Mouse (Mus musculus) lung, postnatal 10 days (tissue): Measurements from ENCODE around the gene Vill.

Source experiments
- DNase-seq: peaks from one replicate; pipeline ENCODE4 v3.0.0; 2021

Vill gene

DNA sequence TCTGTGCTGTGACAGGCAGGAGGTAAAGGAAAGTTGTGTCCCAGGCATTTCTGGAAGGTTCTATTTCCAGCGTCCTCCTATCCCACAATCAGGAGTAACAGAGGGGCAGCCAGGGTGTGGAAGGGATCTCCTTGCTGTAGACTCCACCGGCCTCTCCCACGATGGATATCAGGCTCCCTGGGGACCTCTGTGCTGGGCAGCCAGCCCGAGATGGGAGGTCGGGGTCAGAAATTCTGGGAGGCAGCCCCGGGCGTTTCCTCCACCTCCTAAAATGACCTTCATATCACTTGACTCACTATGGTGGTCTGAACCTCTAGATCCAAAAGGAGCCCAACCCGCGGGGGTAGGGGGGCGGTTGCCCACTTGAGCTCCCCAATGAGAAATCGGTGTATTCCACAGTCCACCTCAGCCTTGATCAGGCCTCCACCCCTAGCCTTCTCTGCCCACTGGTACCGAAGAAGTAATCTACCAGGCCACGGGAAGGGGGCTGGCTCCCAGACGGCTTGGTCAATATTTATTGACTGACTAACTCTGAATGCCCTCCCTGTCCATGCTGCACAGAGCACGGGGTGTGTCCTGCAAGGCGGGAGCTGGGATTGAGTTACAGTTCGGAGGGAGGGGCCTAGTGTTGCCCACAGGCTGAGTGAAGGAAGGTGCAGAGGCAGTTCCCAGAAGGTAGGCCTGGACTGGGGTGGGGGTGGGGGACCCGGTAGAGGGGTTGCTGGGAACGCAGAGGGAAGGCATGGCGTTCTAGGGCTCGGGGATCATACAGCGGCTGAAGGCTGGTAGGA is at the start of gene Vill:
TSS of gene Vill (plus strand) at position 625 of the 791 bp plus-strand sequence.
- peak; percentile 73 for DNase-seq

DNA sequence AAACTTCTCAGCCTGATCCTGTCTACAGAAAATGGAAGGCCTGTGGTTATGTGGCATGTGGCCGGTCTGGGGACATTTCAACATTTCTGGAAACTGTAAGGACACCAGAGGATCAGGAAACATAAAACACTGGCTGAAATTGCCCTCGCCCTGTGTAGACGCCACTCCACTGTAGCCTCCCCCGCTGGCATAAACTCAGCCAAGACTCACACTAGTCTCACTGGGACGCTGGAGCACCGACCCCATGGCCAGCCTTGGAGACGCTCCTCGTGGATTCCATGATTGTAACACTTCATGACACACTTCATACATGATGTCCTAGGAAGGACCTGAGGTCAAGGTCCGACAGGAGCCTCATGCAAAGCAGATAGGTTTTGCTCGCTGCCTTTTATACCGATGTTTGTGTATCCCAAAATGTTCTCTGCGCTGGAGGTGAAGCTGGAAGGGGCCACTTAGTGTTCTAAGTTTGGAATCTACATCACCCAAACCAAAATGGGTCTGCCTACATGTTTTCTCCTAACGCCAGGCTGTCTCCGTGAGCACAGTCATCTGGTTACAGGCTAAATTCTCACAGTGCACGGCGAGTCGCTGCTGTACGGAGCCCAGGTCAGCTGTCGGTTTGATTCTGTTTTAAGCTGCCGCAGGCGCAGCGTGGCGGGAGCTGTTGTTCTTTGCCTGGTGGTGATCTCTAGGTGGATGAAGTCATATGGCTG is 48.4 kb upstream of the Vill start:
- peak; percentile 60 for DNase-seq

DNA sequence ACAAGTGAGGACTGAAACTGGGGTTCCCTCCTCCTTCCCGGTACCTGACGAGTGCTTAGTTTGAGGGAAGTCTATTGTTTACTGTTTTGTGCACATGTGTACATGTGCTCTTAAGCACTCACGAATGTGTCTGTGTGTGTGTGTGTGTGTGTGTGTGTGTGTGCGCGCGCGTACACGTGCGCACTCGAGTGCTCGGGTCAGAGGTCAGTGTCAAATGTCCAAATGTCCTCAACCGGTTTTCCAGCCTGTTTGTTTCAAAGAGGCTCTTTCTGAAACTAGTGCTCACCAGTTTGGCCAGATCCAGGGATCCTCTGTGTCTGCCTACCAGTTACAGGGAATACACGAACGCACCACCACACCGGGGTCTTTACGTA is 47.9 kb upstream of the Vill start:
- DNase-seq = no peak

DNA sequence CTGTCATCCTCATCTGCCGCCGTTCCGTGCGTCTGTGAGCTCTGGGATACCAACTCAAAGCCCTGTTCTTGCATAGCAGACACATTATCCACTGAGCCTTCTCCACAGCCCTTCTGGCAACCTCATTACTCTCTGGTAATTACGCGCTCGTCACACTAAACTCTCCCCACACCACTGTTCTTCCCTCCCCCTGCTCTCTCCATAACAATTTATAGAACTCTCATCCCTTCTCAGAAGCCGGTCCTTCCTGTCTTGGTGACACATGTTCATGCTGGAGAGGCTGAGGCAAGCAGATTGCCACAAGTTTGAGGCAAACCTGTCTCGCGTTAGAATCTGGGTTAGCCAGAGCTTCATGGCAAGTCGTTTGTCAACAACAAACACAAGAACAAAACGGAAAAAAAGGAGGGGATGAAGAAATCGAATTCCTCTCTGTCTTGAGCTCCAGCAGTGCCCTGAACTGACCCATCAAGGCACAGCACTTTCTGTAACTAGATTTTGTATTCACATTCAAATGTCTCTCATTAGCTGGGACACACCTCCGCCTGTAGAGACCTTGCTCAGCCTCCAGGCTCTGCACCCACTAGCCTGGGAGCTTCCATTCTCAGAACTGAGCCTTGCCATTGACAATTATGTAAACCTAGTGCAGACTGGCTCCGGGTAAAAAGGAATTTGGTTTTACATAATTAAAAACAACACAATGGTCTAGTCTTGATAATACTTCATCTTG is 47.1 kb upstream of the Vill start:
- DNase-seq = no peak

DNA sequence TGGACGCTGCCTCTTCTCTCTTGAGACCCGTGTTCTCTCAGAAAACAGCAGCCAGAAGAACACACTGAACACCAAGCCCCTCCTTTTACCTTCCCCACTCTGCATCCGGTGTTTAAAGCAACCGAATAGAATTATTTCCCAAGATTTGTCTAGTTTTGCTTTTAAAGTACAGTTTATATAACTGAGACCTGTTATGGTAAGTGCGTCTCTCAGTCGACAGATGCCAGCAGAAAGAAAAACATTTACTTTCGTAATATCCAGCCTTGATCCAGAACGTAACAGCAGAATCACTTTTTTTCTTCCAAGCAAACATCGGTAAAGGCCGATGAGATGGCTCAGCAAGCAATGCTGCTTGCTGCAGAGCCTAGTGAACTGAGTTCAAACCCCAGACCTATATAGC is 45.3 kb upstream of the Vill start:
- no peak for DNase-seq

DNA sequence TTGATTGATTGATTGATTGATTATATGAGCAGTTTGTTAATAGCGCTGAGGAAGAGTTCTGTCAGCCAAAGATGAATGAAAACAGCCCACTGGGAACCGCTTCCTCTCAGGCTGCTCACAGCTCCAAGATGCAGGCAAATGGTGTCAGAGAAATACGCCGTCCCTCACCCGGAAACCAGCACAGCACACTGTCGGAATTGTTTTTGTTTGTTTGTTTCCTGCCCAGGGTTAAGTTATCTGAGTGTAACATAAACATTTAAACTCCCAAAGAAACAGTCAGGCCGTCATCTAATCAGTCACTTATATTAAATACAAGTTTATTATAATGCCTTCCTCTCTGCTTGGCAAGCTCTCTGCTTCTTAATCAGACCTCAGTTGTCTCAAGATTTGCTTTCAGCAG is 43.7 kb upstream of the Vill start:
- peak; percentile 58 for DNase-seq

DNA sequence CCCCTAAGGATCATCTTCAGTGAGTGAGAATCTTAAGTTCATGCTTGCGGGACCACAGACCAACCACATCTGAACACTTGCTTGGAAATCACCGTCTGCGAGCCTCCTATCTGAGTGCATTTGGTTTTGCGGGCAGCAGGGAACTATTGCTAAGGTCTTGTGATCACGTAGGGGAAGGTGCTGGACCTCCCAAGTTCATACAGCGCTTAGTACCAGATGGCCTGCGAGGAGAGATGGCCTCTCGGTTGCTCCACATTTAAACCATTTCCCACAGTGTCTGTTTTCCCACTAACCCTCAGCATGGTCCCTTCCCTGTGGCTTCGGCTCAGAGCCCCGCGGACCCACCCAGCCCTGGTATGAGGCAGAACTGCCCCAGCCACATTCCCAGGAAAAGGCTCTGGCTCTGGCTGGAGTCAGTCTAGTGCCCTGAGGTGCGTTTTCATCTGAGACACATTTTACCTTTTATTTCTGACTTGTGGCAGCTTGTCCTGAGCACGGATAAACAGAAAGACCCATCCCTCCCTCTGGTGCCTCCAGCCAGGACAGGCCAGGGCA is 42.3 kb upstream of the Vill start:
- peak; percentile 56 for DNase-seq

DNA sequence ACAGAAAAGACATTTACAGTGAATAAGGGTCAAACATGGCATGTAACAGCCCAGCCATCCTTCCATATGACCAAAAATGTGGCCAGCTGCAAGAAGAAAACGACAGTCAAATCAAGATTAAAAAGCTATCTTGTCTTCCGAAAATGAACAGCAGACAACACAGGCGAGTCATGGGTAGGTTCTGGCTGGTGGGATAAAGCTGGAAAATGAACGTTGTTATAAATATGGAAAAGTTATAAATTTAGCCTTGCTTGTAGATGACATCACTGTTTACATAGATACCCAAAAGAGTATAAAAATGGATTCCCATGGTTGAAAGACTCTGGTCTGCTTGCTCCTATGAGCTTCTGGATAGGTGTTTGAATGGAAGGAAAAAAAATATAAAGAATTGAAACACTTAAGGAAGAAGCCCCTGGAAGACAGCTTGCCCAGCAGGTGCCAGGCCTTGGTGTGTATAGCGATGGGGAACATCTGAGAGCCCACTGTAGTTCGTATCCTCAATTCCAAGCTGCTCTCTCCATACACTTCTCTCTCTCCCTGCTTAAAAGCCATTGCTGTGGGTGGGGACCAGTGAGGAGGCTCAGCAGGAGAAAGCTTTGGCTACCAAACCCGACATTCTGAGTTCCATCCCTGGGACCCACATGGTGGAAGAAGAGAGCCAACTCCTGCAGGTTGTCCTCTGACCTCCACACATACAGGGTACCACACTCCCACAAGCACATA is 35.6 kb upstream of the Vill start:
- no peak for DNase-seq

DNA sequence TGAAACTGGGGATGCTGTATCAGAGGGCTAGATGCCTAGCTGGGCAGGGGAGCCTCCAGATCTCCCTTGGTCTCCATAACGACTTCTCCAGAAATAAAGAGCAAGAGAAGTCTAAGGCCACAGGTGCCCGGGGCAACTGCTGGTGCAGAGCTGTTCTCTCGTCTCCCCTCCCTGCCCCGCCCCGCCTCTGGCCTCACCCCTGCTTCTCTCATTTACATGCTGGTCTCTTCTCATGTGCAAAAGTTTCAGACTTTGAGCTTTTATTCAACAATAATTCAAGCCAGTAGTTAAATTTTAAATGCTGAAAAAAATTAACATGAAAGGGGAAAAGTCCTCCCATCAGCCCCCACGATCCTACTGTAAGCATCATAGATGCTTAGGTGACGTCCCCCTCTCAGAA is 30.8 kb upstream of the Vill start:
- no peak for DNase-seq

DNA sequence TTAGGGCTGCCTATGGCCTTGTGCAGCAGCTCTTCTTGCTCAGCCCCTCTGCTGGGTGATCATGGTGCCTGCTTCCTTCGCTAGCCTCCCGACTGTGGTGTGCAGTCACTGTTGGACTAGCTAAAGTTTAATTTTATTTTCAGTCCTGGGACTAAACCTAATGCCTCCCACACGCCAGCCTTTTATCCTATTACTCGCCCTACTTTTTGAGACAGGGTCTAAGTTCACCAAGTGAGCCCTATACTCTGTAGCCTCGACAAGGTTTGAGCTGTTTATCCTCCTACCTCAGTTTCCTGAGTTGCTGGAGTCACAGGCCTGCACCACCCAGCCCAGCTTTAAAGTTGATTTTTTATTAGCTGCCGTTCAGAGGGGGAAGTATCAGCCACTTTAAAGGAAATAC is 27.3 kb upstream of the Vill start:
- no peak for DNase-seq

DNA sequence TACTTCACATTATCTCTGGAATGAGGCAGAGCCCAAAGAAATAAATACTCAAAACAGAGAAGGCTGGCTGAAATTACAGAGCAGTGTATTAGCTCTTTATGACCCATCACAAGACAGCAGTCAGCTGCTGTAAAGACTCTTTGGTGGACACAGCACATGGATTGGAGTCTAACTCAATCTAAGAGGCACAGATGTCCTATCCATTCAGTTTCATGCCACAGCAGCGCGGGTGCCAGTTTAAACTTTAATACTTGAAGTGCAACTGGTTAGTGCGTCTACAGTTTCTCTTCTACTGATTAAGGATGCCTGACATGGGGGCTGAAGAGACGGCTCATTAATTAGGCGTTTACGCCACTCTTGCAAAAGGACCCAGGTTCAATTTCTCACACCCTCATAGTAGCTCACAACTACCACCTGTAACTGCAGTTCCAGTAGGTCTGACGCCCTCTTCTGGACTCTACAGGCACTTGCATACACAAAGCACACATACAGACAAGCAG is 26.7 kb upstream of the Vill start:
- DNase-seq = no peak

DNA sequence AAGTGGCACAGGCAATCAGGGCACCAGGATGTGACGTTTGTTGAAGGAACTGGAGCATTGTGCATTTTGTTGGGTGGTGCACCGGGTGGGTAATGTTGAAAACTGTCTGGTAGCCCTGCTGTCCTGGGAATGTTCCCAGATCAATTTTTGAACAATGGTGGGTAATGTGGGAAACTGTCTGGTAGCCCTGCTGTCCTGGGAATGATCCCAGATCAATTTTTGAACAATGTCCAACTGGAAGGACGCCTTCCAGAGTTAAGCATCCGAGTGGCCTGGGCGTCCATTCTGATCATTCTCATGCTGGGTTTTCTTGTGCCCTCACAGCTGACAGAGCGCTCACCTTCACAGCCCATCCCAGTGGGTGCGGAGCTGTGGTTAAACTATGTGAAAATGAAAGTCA is 25.2 kb upstream of the Vill start:
- no peak for DNase-seq

DNA sequence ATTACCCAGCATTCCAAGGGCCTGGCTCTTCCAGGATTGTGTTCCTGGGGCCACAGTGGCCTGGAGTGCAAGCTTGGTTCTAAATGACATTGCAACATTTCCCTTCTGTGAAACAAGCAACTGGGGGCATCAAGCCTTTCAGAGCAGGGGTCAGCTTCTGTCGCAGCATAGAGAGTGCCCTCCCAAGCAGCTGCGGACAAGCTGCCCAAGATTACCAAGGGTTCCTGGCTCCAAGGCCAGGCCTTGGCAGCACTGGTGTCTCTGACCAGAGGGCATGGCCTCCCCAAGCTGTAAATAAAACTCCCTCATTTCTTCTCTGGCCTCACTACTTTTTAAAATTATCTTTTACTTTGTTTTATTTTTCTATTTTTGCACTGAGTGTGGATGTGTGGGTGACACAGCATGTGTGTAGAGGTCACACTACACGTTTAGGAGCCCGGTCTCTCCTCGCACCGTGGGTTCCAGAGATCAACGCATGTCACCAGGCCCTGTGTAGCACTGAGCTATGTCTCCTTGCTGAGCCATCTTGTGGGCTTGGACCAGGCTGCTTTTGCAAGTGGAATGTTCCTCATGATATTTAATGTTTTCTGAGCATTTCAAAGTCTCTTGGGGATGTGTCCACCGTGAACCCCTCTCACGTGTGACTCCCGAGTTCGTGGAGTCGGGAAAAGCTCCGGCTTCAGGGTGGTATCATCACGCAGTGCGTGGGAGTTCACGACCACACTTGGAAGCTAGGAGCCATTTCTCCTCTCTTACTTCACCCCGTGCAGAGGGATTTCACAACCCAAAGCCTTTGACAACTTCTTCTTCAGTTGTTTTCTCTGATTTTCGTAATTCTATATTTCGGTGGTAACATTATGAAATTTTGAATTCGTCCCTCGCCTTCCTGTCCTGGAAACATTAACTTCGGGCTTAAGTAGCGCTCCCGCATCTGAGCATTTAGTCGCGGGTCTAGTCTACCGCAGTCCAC is 24.1 kb upstream of the Vill start:
- DNase-seq = no peak

DNA sequence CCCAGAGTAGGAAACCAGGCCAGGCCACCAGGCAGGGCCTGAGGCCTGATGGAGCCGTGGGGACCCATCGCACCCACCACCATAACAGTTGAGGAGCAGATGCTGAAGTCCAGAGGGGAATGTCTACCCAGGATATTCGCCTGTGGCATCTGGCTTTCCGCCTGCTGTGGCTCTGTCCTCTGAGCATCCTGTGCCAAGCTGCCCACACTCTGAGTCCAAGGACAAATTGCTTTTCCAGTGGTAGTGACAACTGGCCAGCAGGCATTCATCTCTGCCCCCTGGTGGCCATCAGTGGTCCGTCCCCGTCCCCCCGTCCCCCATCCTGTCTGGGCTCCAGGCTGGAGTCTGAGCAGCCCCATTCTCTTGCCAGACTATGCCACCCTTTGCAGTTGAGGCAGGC is 23.0 kb upstream of the Vill start:
- peak; percentile 83 for DNase-seq

DNA sequence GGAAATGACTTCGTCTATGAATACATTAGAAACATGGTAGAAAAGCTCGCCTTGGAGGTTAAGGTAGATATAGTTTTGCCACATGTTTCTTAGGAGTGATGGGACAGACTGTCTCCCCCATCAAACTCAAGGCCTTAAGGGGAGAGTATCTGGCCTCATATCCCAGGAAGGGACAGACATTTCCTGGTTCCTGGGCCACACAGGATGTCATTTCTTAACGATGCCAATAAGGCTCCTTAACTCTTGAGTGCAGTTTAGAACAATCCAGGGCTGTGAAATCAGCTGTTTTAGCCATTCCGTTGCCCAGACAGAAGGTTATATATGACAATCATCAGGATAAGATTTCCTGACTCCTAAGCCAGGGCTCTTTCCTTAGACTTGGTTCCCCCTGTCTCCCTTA is 21.5 kb upstream of the Vill start:
- DNase-seq = no peak

DNA sequence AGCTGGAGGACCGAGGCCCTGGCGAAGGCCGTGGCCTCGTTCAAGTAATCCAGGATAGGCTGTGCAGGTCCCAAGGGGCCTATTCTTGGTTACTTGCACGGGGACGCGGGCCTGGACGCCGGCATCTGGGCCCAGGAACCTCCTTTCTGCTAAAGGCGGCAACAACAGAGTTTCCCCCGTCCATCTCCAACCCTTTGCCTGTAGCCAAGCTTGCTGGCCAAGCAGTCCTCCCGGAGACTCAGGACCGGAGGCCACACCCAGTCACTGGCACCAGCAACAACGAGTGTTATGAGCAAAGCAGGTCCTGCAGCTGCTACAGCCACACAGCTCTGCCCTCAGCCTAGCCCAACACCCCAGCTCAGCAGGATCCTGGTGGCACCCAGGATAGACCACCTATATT is 20.8 kb upstream of the Vill start:
- DNase-seq = peak; percentile 73

DNA sequence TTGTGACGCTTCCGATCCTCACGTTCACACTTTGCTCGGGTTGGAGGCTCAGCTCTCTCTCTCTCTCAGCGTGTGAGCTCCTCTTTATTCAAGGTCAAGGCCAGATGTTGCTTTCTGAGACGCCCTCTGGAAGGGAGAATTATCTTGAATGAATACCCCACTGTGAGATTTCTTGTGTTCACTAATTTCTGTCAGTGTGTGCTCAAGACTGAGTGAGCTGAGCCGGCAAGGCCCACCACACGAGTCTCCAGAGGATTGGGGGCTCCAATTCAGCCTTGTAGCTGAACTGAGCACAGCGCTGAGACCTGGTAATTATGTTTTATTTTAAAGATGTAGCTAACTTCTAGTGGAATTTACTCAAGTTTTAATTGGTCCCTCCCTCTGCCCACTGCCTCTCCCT is 20.0 kb upstream of the Vill start:
- no peak for DNase-seq

DNA sequence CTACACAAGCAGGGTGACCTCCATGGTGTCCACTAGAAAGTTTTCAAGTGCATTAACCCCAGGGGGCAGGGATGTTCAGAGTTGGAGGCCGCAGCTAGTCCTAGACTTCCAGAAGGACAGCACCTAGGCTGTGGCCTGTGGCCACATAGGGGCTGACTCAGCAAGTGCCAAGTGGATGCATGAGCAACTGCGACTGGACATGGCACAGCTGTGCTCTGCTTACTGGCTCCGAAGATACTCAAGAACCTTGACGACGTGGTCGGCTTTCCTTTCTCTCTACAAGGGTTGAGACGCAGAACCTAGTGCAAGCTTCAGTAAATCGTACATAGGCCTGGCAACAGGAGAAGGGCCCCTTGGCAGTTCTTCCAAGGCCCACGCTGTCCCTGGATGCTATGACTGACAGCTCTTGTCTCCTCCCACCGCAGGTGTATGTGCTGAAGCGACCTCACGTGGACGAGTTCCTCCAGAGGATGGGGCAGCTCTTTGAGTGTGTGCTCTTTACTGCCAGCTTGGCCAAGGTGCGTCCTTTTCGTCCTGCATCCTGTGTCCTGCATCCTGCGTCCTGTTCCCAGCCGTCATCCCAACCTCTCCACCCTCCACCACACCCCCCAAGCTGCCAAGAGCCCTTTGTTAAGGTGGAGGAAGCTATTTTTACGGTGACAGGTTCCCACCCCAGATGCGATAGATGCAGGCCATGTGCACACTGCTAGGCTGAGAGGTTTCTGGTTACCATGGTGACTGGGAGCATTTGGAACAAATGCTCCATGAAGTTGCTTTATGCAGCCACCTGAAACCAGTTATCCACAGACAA is 19.3 kb upstream of the Vill start:
- peak; percentile 58 for DNase-seq

DNA sequence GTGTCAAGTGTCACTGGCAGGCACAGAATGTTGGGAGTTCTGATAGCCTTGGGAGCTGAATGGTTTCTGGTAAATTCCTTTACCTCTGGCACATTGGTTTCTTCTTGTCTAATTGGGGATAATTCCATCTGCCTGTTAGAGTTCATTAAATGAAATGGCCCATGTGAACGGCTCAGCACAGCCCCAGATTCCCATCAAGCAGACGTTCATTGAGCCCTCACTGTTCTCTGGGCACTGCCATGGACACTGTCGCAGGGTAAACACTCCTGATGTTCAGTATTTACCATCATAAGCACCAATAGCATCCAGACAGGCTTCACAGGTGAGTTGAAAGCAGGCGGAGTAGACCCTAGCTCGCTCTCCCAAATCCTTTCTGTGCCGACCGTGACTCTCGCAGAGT is 18.5 kb upstream of the Vill start:
- no peak for DNase-seq
